Mouse (Mus musculus): ENCODE results near the gene Taar9. TPM values are rescaled to one million over a fixed set of nuclear protein-coding genes. Genes with fewer than 3 reads are reported as not detected.
"Not testable (repeated sequence)": the region's sequence is repeated elsewhere in the genome, so short reads cannot be mapped to it uniquely, and the experiment has no call there.

The Taar9 gene
- not detected in 2 replicates for polyA plus RNA-seq (2014; fragmentation: Nextera tagmentation; extraction: Ambion mirVana)

DNA sequence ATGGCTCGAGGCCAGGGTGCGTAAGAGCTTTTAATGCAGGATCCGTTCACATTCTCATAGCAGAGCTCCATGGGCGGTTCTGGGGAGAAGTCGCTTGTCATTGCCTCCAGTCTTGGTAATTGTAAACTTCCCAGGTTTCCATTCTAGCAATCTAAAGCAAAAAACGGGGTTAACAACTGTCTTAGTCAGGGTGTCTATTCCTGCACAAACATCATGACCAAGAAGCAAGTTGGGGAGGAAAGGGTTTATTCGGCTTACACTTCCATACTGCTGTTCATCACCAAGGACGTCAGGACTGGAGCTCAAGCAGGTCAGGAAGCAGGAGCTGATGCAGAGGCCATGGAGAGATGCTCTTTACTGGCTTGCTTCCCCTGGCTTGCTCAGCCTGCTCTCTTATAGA is at the start of gene Taar9:
Gene Taar9, minus strand, starts transcription at position 101 of the 400 bp plus-strand sequence.
- 79% methylated on average over 8 of the region's 8 CpGs for WGBS
- peak within 1 kb of the TSS; percentile 54; the same call in 1 of the 2 replicates for H3K27ac ChIP-seq (ENCODE audit: low read depth)
- H3K4me2 ChIP-seq (ENCODE audit: low read length); H3K4me3 ChIP-seq (ENCODE audit: low read depth, low read length); H3K9me3 ChIP-seq (ENCODE audit: control insufficient read depth, low read length); H3K36me3 ChIP-seq (ENCODE audit: control insufficient read depth, insufficient read depth, low read length); ATAC-seq (replicated peaks; ENCODE audit: low FRiP score, low TSS enrichment, low read depth); H3K9ac ChIP-seq (ENCODE audit: low read length); DNase-seq (ENCODE audit: low spot score); H3K27me3 ChIP-seq (replicated peaks; ENCODE audit: control insufficient read depth, insufficient read depth, low read length); H3K4me1 ChIP-seq (replicated peaks; ENCODE audit: control insufficient read depth, insufficient read depth, low read length): not testable (repeated sequence)

DNA sequence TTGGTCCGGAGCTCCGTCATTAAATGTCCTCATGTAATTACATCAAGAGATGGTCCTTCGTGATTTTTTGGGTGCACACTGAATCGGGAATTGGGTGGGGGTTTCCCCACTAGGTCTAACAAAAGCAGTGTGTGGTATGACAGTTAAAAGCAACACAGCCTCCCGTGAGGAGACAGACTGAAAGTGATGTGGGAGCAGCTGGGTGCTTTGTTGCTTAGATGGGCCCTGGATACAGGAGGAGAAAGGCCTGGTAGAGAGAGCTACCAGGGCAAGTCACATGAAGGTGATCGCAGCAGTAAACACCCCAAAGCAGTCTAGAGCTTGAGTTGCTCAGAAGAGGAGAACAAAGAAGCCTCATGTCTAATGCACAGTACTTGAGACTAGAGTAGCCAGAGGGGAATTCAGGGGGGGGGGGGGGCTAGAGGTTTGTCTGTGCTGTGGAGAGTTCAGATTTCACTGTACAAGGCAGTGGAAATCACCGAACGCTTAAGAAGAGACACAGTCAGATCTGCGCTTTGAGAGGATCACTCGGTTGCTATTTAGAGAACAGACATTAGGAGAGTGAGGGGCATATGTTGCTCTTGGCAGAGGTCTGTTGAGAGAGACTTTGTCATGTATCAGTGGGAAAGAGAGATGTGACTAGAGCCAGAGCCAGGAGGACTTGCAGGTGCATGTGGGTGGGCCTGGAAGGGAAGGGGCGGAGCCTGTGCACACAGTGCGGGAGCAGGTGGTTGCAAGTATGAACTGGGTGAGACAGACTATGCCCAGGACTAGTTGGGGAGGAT is 49.3 kb upstream of the Taar9 start:
- H3K27me3 ChIP-seq (replicated peaks; ENCODE audit: control insufficient read depth, insufficient read depth, low read length) = no peaks in the 10 kb centered on the region
- WGBS = 90% methylated on average over 12 of the region's 12 CpGs

DNA sequence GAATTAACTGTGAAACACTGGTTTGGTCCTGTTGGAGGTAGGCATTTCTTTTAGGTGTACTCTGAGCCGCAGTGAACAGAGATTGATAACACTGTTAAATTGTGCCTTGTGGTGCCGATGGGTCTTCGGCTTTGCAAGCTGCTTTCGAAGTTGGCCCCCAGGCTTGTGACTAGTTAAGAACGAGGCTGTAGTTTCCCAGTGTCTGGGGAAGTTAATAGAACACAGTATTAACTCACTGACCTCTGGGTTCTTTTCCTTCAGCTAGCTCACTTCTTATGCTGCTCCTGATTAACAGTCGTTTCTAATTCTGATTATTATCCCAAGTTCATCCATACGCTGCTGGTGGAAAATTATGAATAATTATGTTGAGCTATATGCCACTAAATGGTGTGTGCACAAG is 40.8 kb upstream of the Taar9 start:
- Histone ChIP-seq H3K27ac (ENCODE audit: low read depth) (no peak overlapping the region), H3K27me3 (replicated peaks; ENCODE audit: control insufficient read depth, insufficient read depth, low read length) (no peaks in the 10 kb centered on the region), H3K9me3 (ENCODE audit: control insufficient read depth, low read length) (no peaks in the 10 kb centered on the region), H3K9ac (ENCODE audit: low read length) (peak overlapping the region; percentile 80), H3K4me1 (replicated peaks; ENCODE audit: control insufficient read depth, insufficient read depth, low read length) (peaks cover 3% of the 10 kb centered on the region; the same call in 1 of the 2 replicates), H3K4me3 (ENCODE audit: low read depth, low read length) (peak overlapping the region; percentile 76), H3K36me3 (ENCODE audit: control insufficient read depth, insufficient read depth, low read length) (peaks cover under 1% of the 10 kb centered on the region), H3K4me2 (ENCODE audit: low read length) (peak overlapping the region; percentile 57)
- 38% methylated on average over 7 of the region's 7 CpGs for WGBS
- DNase-seq (ENCODE audit: low spot score) = no peak
- no peak for ATAC-seq (replicated peaks; ENCODE audit: low FRiP score, low TSS enrichment, low read depth)

More for the DNA sequence above, 49.3 kb upstream of the Taar9 start:
- H3K4me1 ChIP-seq (replicated peaks; ENCODE audit: control insufficient read depth, insufficient read depth, low read length) = no peaks in the 10 kb centered on the region
- H3K36me3 ChIP-seq (ENCODE audit: control insufficient read depth, insufficient read depth, low read length) = peaks cover 33% of the 10 kb centered on the region
- H3K4me2 ChIP-seq (ENCODE audit: low read length) = no peak overlapping the region
- H3K9me3 ChIP-seq (ENCODE audit: control insufficient read depth, low read length) = no peaks in the 10 kb centered on the region
- H3K4me3 ChIP-seq (ENCODE audit: low read depth, low read length) = no peak overlapping the region
- ATAC-seq (replicated peaks; ENCODE audit: low FRiP score, low TSS enrichment, low read depth) (no peak), DNase-seq (ENCODE audit: low spot score) (no peak)
- no peak overlapping the region for H3K9ac ChIP-seq (ENCODE audit: low read length)
- no peak overlapping the region for H3K27ac ChIP-seq (ENCODE audit: low read depth)

DNA sequence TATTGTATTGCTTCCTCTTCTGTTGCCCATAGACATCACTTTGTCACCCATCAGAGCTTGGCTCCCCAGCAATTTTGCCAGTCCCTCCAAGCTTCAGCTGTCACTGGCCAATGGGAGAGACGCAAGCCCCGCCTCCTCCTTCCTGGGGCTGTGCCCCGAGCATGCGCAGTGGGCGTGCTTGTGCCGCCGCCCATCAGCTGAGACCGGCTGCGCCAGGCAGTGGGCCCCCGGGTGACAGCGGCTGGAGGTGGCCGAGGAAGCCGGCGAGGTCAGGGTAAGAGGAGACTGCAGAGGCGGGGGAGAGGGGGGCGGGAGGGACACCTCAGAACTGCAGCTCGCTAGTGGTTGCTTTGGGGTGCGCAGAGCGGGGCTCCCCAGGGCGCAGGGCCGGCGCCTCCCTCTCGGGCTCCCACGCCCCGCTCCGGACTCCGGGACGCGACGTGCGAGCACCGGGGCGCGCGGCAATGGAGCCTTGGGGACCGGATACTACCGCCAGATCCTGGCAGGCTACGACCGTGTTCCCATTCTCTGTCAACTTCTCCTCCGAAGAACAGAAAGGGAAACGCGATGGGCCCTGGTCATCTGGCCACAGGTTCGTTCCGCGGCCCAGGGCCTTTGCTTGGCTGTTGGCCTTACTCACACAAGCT is 39.9 kb upstream of the Taar9 start, which contains the start of gene Stx7:
Gene Stx7, plus strand, starts transcription at position 168 of the 647 bp plus-strand sequence.
- Histone ChIP-seq H3K9me3 (ENCODE audit: control insufficient read depth, low read length) (no peaks in the 10 kb centered on the region), H3K4me2 (ENCODE audit: low read length) (peak within 1 kb of the TSS; percentile 57), H3K27me3 (replicated peaks; ENCODE audit: control insufficient read depth, insufficient read depth, low read length) (no peaks in the 10 kb centered on the region), H3K36me3 (ENCODE audit: control insufficient read depth, insufficient read depth, low read length) (no peaks in the 10 kb centered on the region), H3K27ac (ENCODE audit: low read depth) (peak within 1 kb of the TSS; percentile 75), H3K4me3 (ENCODE audit: low read depth, low read length) (peak within 1 kb of the TSS; percentile 76), H3K4me1 (replicated peaks; ENCODE audit: control insufficient read depth, insufficient read depth, low read length) (peaks cover 3% of the 10 kb centered on the region; the same call in 1 of the 2 replicates), H3K9ac (ENCODE audit: low read length) (peak within 1 kb of the TSS; percentile 80)
- ATAC-seq (replicated peaks; ENCODE audit: low FRiP score, low TSS enrichment, low read depth) (peak; percentile 92), DNase-seq (ENCODE audit: low spot score) (peak; percentile 91)
- 4% methylated on average over 44 of the region's 45 CpGs for WGBS

DNA sequence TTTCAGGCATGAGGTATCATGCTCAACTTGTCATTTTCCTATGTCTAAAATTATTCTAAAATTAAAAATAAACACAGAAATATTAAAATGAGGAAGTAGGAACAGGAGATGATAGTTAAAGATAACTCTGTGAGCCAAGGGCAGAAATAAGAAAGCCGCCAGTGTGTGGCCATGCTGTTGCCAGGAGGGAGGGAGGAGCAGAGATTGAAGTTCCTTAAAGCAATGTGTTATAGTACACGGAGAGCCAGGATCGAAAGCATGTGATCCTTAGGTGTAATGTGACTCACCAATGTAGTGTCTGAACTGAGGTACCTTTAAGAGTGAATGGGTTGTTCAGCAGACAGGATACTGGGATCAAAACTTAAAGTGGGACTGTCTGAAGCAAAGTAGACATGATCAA is 33.4 kb upstream of the Taar9 start:
- DNase-seq (ENCODE audit: low spot score) = no peak
- ATAC-seq (replicated peaks; ENCODE audit: low FRiP score, low TSS enrichment, low read depth) = no peak
- no peak overlapping the region for H3K9ac ChIP-seq (ENCODE audit: low read length)
- H3K4me1 ChIP-seq (replicated peaks; ENCODE audit: control insufficient read depth, insufficient read depth, low read length) = no peaks in the 10 kb centered on the region
- no peaks in the 10 kb centered on the region for H3K9me3 ChIP-seq (ENCODE audit: control insufficient read depth, low read length)
- H3K4me2 ChIP-seq (ENCODE audit: low read length) = no peak overlapping the region
- H3K27ac ChIP-seq (ENCODE audit: low read depth) = no peak overlapping the region
- H3K4me3 ChIP-seq (ENCODE audit: low read depth, low read length) = no peak overlapping the region
- WGBS = 85% methylated on average over 3 of the region's 3 CpGs
- no peaks in the 10 kb centered on the region for H3K27me3 ChIP-seq (replicated peaks; ENCODE audit: control insufficient read depth, insufficient read depth, low read length)
- no peaks in the 10 kb centered on the region for H3K36me3 ChIP-seq (ENCODE audit: control insufficient read depth, insufficient read depth, low read length)

DNA sequence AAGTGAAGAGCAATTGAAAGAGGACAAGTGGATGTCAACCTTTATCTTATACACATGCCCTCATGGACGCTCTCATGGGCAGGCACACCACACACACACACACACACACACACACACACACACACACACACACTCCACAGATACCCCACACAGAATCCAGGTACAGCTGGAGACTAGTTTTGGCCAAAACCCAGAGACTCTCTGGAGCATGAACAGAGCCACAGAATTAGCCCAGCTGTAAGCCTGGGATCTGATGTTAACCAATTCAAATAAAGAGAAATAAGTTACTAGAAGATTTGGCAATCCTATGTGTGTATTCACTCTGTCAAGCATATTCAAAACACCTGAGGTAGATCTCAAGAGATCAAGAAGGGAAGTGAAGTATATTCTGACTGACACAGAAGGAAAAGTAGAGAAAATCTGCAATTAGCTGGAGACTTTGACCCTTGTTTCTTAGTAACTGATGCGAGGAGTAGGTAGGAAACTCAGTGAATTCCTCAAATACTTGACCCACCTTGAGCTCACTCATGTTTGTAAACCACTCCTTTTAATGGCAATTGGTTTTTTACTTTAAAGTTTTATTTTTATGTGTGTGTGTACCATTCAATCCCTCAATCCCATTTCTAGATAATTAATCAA is 29.4 kb upstream of the Taar9 start:
- H3K27me3 ChIP-seq (replicated peaks; ENCODE audit: control insufficient read depth, insufficient read depth, low read length) = no peaks in the 10 kb centered on the region
- 0 out of 2 replicates have a peak, but pooled peaks cover 2% of the 10 kb centered on the region for H3K4me1 ChIP-seq (replicated peaks; ENCODE audit: control insufficient read depth, insufficient read depth, low read length)
- no peak overlapping the region for H3K4me3 ChIP-seq (ENCODE audit: low read depth, low read length)
- H3K4me2 ChIP-seq (ENCODE audit: low read length) = no peak overlapping the region
- ATAC-seq (replicated peaks; ENCODE audit: low FRiP score, low TSS enrichment, low read depth) (no peak), DNase-seq (ENCODE audit: low spot score) (no peak)
- H3K36me3 ChIP-seq (ENCODE audit: control insufficient read depth, insufficient read depth, low read length) = no peaks in the 10 kb centered on the region
- no peak overlapping the region for H3K9ac ChIP-seq (ENCODE audit: low read length)
- H3K27ac ChIP-seq (ENCODE audit: low read depth) = no peak overlapping the region
- 54% methylated on average over 2 of the region's 2 CpGs for WGBS
- H3K9me3 ChIP-seq (ENCODE audit: control insufficient read depth, low read length) = no peaks in the 10 kb centered on the region

DNA sequence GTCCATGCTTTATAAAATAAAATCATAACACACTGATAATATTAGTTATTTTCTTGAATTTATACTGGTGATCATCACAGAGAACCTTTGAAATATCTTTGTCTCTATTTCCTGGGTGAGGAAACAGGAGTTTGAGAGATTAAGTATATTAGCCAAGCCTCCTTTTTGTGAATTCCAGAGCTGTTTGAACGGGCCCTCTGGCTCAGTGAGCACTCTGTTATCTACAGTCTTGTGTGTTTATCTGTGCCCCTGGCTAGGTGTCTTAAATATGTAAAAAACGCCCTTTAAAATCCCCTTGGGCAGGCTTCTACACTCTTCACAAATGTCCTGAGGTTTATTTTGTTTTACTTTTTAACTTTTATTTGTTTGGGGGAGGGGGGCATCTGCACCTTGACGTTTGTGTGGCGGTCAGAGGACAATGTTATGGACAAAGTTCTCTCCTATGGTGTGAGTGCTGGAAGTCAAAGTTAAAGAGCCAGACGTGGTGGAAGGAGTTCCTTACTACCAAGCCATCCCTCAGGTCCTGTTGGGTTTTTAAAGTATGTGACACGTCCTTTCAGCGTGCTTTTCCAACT is 24.8 kb upstream of the Taar9 start:
- Histone ChIP-seq H3K4me1 (replicated peaks; ENCODE audit: control insufficient read depth, insufficient read depth, low read length) (0 out of 2 replicates have a peak, but pooled peaks cover 2% of the 10 kb centered on the region), H3K27me3 (replicated peaks; ENCODE audit: control insufficient read depth, insufficient read depth, low read length) (no peaks in the 10 kb centered on the region), H3K27ac (ENCODE audit: low read depth) (no peak overlapping the region), H3K9ac (ENCODE audit: low read length) (no peak overlapping the region), H3K36me3 (ENCODE audit: control insufficient read depth, insufficient read depth, low read length) (no peaks in the 10 kb centered on the region), H3K4me3 (ENCODE audit: low read depth, low read length) (no peak overlapping the region), H3K9me3 (ENCODE audit: control insufficient read depth, low read length) (no peaks in the 10 kb centered on the region), H3K4me2 (ENCODE audit: low read length) (no peak overlapping the region)
- ATAC-seq (replicated peaks; ENCODE audit: low FRiP score, low TSS enrichment, low read depth) (no peak), DNase-seq (ENCODE audit: low spot score) (no peak)
- 46% methylated on average over 7 of the region's 7 CpGs for WGBS

DNA sequence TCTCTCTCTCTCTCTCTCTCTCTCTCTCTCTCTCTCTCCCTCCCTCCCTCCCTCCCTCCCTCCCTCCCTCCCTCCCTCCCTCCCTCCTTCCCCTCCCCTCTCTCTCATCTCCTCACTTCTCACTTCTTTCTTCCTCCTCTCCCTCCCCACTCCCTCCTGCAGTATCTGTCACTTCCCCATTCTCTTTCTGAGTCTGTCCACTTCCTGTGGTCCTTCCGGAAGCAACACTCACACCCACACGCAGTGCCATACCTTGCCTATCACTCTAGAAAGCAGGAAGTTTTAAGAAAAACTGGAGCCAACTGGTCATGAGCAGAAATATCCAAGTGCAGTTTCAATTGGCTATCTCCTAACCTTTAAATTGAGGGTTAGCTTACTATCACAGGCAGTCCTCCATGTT is 23.8 kb upstream of the Taar9 start:
- Histone ChIP-seq H3K9me3 (ENCODE audit: control insufficient read depth, low read length) (no peaks in the 10 kb centered on the region), H3K36me3 (ENCODE audit: control insufficient read depth, insufficient read depth, low read length) (no peaks in the 10 kb centered on the region), H3K27ac (ENCODE audit: low read depth) (no peak overlapping the region), H3K4me3 (ENCODE audit: low read depth, low read length) (no peak overlapping the region), H3K4me2 (ENCODE audit: low read length) (no peak overlapping the region), H3K27me3 (replicated peaks; ENCODE audit: control insufficient read depth, insufficient read depth, low read length) (no peaks in the 10 kb centered on the region), H3K4me1 (replicated peaks; ENCODE audit: control insufficient read depth, insufficient read depth, low read length) (0 out of 2 replicates have a peak, but pooled peaks cover 2% of the 10 kb centered on the region), H3K9ac (ENCODE audit: low read length) (no peak overlapping the region)
- DNase-seq (ENCODE audit: low spot score) (no peak), ATAC-seq (replicated peaks; ENCODE audit: low FRiP score, low TSS enrichment, low read depth) (no peak)
- WGBS = 30% methylated on average over 2 of the region's 2 CpGs

All from intestine, embryonic 14.5 days (tissue).